Mouse (Mus musculus) brain, embryonic 14.5 days (tissue): ENCODE results near the gene Oxld1.

Experiments used
- CTCF ChIP-seq: fragments of 200-500 bp; IDR thresholded peaks from 2 replicates; pipeline ENCODE4 v1.5.1; 2012; ENCODE audit warnings: inconsistent platforms, mild to moderate bottlenecking, moderate library complexity, borderline replicate concordance; ENCODE audit not compliant: insufficient read depth, insufficient read length; ENCODE audit errors: extremely low read depth
- POLR2A ChIP-seq: fragments of 200-500 bp; IDR thresholded peaks from 2 replicates; pipeline ENCODE4 v1.6.1; 2012; ENCODE audit warnings: mild to moderate bottlenecking, inconsistent platforms, borderline replicate concordance; ENCODE audit not compliant: poor library complexity, insufficient read depth, insufficient read length, severe bottlenecking; ENCODE audit errors: extremely low read depth

- TF ChIP-seq POLR2A, result no peak
- no peak for TF ChIP-seq CTCF
Observed at GRCm38 (mm10) chr11:120464365-120464764, 6.5 kb upstream of the Oxld1 start.
